Mouse (Mus musculus) forebrain, embryonic 11.5 days (tissue): ENCODE measurements around the gene Nrxn3. TPM values are rescaled to one million over a fixed set of nuclear protein-coding genes. Genes with fewer than 3 reads are reported as not detected.

Experiments
- ATAC-seq: fragments of 200-750 bp; cut with Nextera tagmentation; replicated peaks from 2 replicates; pipeline ENCODE4 v1.8.0; 2017; ENCODE audit warnings: moderate TSS enrichment; ENCODE audit not compliant: low FRiP score
- DNase-seq: peaks from one replicate; pipeline ENCODE4 v3.0.0-alpha.2; 2017; ENCODE audit warnings: low spot score
- H3K27ac ChIP-seq: fragments of 300-500 bp; sonication (generic); 2 replicates; pipeline ENCODE4 v1.5.1; 2014; ENCODE audit warnings: low read depth, low read length
- H3K27me3 ChIP-seq: fragments of 300-500 bp; sonication (generic); 2 replicates; pipeline ENCODE4 v1.6.1; 2014; ENCODE audit warnings: mild to moderate bottlenecking, low read length, mixed read lengths; ENCODE audit not compliant: control insufficient read depth, insufficient read depth
- H3K36me3 ChIP-seq: fragments of 300-500 bp; sonication (generic); 2 replicates; pipeline ENCODE4 v1.6.1; 2014; ENCODE audit warnings: mild to moderate bottlenecking, low read length, moderate library complexity, mixed read lengths; ENCODE audit not compliant: control insufficient read depth, insufficient read depth
- H3K4me1 ChIP-seq: fragments of 300-500 bp; sonication (generic); replicated peaks from 2 replicates; pipeline ENCODE4 v1.6.1; 2014; ENCODE audit warnings: low read length, mixed read lengths; ENCODE audit not compliant: control insufficient read depth, insufficient read depth
- H3K4me2 ChIP-seq: fragments of 300-500 bp; sonication (generic); 2 replicates; pipeline ENCODE4 v1.6.1; 2014; ENCODE audit warnings: low read depth, mild to moderate bottlenecking, low read length, moderate library complexity, mixed read lengths; ENCODE audit not compliant: severe bottlenecking
- H3K4me3 ChIP-seq: fragments of 300-500 bp; sonication (generic); 2 replicates; pipeline ENCODE4 v1.5.1; 2014; ENCODE audit warnings: low read depth, low read length
- H3K9ac ChIP-seq: fragments of 300-500 bp; sonication (generic); 2 replicates; pipeline ENCODE4 v1.6.1; 2014; ENCODE audit warnings: low read length
- H3K9me3 ChIP-seq: fragments of 300-500 bp; sonication (generic); 2 replicates; pipeline ENCODE4 v1.6.1; 2016; ENCODE audit warnings: low read length, mixed read lengths; ENCODE audit not compliant: control insufficient read depth
- WGBS: fragments of 180-500 bp; shearing (Covaris S2); extraction: QIAGEN DNeasy Blood & Tissue Kit; methylation state at CpG from one replicate; pipeline ENCODE4 v1.1.7; 2014; 5-methylcytosine and 5-hydroxymethylcytosine counted together
- polyA plus RNA-seq: library from polyadenylated mRNA; unstranded; fragments of >200 nt; fragmentation: Nextera tagmentation; extraction: Ambion mirVana; gene quantifications from 2 replicates; pipeline ENCODE4 v1.2.1, GENCODE M21; 2014

Nrxn3 gene
- polyA plus RNA-seq, 1 experiment from 2014 or later, result 38.4 TPM

DNA sequence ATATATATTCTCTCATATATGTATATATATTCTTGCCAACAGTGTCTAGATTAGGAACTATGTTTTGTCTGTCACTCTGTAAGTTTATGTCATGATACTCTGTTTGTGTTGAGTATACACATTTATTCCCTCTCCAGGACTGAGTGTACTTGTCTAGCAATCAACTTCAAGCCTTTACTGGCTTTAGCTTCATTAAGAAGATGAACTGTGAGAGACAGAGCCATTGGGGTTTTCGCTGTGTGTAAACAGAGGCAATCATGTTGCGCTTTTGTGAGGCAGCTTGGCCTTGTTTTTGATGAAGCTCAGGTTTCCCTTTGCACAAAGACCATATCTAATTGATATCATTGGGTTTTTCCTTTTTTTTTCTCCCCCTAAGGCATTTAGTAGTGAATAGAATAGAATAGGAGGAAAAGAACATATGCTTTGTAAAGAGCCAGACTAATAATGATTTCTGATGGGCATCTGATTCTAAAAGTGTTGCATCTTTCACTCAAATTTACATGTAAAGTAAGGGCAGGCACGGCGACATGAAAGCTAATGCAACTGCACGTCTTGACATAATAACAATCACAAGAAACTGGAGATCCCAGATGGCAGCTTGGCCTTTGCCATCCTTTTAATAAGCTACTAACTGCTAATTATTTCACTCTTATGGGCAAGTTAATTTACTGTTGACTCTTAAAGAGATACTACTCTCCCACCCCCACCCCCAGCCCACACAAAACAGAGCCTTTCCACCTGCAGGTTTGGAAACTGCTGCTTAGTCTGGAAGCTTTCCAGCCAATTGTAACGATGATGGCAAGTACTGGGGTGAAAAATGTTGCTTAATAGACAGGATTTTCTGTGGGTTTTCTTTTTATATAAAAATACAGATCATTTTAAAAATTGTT lies 137.0 kb downstream of the Nrxn3 start:
- Histone ChIP-seq H3K4me1 (no peaks in the 10 kb centered on the region), H3K4me3 (no peak overlapping the region), H3K36me3 (no peaks in the 10 kb centered on the region), H3K9me3 (no peaks in the 10 kb centered on the region), H3K27ac (0 out of 2 replicates have a peak overlapping the region, but pooled peaks have one; percentile 46), H3K27me3 (no peaks in the 10 kb centered on the region), H3K4me2 (no peak overlapping the region), H3K9ac (no peak overlapping the region)
- 33% methylated on average over 6 of the region's 6 CpGs for WGBS
- peak; percentile 84 for ATAC-seq
- no peak for DNase-seq

DNA sequence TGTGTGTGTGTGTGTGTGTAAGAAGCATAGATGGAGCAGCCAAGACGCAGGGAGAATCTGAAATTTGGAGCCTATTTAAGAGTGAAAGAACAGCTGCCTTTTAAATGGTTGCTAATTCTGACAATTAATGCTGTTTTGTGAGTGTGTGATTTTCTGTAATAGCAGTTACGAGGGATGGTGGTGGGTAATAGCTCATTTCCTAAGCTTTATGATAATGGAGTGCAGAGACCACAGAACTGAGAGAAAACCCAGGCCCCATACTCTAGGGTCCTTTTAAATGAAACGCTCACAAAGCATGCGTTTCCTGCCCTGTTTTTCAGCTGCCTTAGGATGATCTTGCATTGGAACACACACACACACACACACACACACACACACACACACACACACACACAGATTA lies 137.7 kb downstream of the Nrxn3 start:
- 0 out of 2 replicates have a peak overlapping the region, but pooled peaks have one; percentile 46 for H3K27ac ChIP-seq

DNA sequence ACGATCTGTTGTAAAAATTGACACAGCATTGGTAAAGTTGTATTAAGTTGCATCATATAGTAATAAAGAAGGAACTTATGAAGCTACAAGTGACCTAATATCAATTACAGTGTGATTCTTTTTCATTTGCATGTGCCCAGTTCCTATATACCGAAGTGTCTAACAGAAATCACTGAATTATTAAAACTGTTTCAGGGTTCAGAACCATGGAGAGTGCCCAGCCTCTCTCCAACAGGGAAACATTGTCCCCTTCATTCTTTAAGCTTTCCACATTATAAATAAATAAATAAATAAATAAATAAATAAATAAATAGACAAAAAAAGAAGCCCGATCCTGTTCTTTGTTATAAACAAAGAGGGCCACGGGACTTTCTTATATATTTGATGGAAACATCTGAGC lies 140.4 kb downstream of the Nrxn3 start:
- Histone ChIP-seq H3K27me3 (no peaks in the 10 kb centered on the region), H3K4me2 (no peak overlapping the region), H3K4me1 (no peaks in the 10 kb centered on the region), H3K27ac (no peak overlapping the region), H3K9ac (no peak overlapping the region), H3K9me3 (no peaks in the 10 kb centered on the region), H3K4me3 (no peak overlapping the region), H3K36me3 (no peaks in the 10 kb centered on the region)
- no peak for DNase-seq
- no peak for ATAC-seq
- 83% methylated on average over 4 of the region's 4 CpGs for WGBS

More for the DNA sequence above, 137.7 kb downstream of the Nrxn3 start:
- no peaks in the 10 kb centered on the region for H3K27me3 ChIP-seq
- H3K36me3 ChIP-seq, result no peaks in the 10 kb centered on the region
- H3K4me1 ChIP-seq, result no peaks in the 10 kb centered on the region
- ATAC-seq (peak; percentile 67), DNase-seq (no peak)
- H3K9me3 ChIP-seq, result no peaks in the 10 kb centered on the region
- no peak overlapping the region for H3K9ac ChIP-seq
- H3K4me2 ChIP-seq, result no peak overlapping the region
- WGBS, result 33% methylated on average over 4 of the region's 4 CpGs
- H3K4me3 ChIP-seq, result no peak overlapping the region

GRCm38 (mm10) chr12:88868288-88868687 lies 145.6 kb downstream of the Nrxn3 start:
- Histone ChIP-seq H3K27me3 (no peaks in the 10 kb centered on the region), H3K4me1 (no peaks in the 10 kb centered on the region; the same call in 1 of the 2 replicates), H3K27ac (no peak overlapping the region), H3K4me3 (no peak overlapping the region), H3K9me3 (no peaks in the 10 kb centered on the region), H3K4me2 (no peak overlapping the region), H3K36me3 (no peaks in the 10 kb centered on the region), H3K9ac (no peak overlapping the region)
- ATAC-seq, result peak; percentile 64
- DNase-seq, result no peak

- Histone ChIP-seq H3K4me1 (no peaks in the 10 kb centered on the region; the same call in 1 of the 2 replicates), H3K9me3 (no peaks in the 10 kb centered on the region), H3K4me2 (no peak overlapping the region), H3K4me3 (no peak overlapping the region), H3K27ac (no peak overlapping the region), H3K27me3 (no peaks in the 10 kb centered on the region), H3K36me3 (no peaks in the 10 kb centered on the region), H3K9ac (no peak overlapping the region)
- 76% methylated on average over 1 of the region's 1 CpGs for WGBS
- no peak for ATAC-seq
- DNase-seq, result no peak
These were observed 174.7 kb downstream of the Nrxn3 start for GRCm38 (mm10) chr12:88897331-88897730.

- no peak overlapping the region for H3K9ac ChIP-seq
- no peaks in the 10 kb centered on the region for H3K36me3 ChIP-seq
- peak; percentile 44; the same call in 1 of the 2 replicates for ATAC-seq
- H3K4me3 ChIP-seq, result no peak overlapping the region
- no peaks in the 10 kb centered on the region; the same call in 1 of the 2 replicates for H3K4me1 ChIP-seq
- H3K9me3 ChIP-seq, result no peaks in the 10 kb centered on the region
- WGBS, result 63% methylated on average over 7 of the region's 7 CpGs
- H3K27ac ChIP-seq, result no peak overlapping the region
- H3K4me2 ChIP-seq, result no peak overlapping the region
- no peaks in the 10 kb centered on the region for H3K27me3 ChIP-seq
- DNase-seq, result no peak
These were observed 177.5 kb downstream of the Nrxn3 start for GRCm38 (mm10) chr12:88900014-88900727.

DNA sequence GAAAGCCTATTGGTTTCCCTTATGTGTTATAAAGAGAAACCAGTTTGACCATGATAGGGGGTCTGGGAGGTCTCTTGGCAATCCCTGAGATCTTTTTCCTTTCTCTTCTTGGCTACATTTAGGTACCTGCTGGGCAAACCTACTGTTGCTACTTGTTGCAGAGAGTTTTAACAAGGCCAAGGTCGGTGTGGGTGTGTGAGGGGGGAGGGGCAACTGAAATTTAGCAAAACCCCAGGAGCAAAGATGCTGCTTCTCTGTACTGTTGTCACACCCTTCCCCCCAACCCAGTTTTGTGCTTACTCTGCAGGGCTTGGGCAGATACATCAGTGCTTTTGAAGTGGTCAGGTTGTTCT lies 178.0 kb downstream of the Nrxn3 start:
- Histone ChIP-seq H3K9me3 (no peaks in the 10 kb centered on the region), H3K9ac (no peak overlapping the region), H3K4me2 (no peak overlapping the region), H3K4me1 (no peaks in the 10 kb centered on the region; the same call in 1 of the 2 replicates), H3K27ac (no peak overlapping the region), H3K27me3 (no peaks in the 10 kb centered on the region), H3K36me3 (no peaks in the 10 kb centered on the region), H3K4me3 (no peak overlapping the region)
- ATAC-seq (no peak), DNase-seq (no peak)
- 17% methylated on average over 1 of the region's 1 CpGs for WGBS

- Histone ChIP-seq H3K9me3 (no peaks in the 10 kb centered on the region), H3K36me3 (no peaks in the 10 kb centered on the region), H3K27me3 (no peaks in the 10 kb centered on the region), H3K4me3 (no peak overlapping the region), H3K4me1 (0 out of 2 replicates have a peak, but pooled peaks cover 3% of the 10 kb centered on the region), H3K9ac (no peak overlapping the region), H3K4me2 (no peak overlapping the region), H3K27ac (no peak overlapping the region)
- peak; percentile 74 for DNase-seq
- peak; percentile 97 for ATAC-seq
- 19% methylated on average over 2 of the region's 2 CpGs for WGBS
These were observed 188.1 kb downstream of the Nrxn3 start for GRCm38 (mm10) chr12:88910761-88911160.
